Mouse (Mus musculus) gastrocnemius, postnatal 25 days (tissue): ENCODE measurements at regions not wholly inside any gene's neighbourhood (a gene's known extent, or its start where the extent isn't known, plus 50 kb on each side); places are given as distances from the start of the nearest gene placed in this dataset.

Source experiments
- DNase-seq: peaks from one replicate; pipeline ENCODE4 v3.0.0; 2022

- no peak for DNase-seq
Measured at GRCm38 (mm10) chr19:56190222-56190621, 96.7 kb upstream of the Habp2 start.

- DNase-seq: peak; percentile 12
Measured at GRCm38 (mm10) chr19:56198474-56199236, 88.3 kb upstream of the Habp2 start.

GRCm38 (mm10) chr19:56199401-56200150, 87.4 kb upstream of the Habp2 start:
- no peak for DNase-seq

- no peak for DNase-seq
Measured at GRCm38 (mm10) chr19:56201007-56201682, 85.8 kb upstream of the Habp2 start.

- DNase-seq: peak; percentile 41
Measured at GRCm38 (mm10) chr19:56201738-56202480, 85.0 kb upstream of the Habp2 start.

GRCm38 (mm10) chr19:56202481-56203130, 84.3 kb upstream of the Habp2 start:
- DNase-seq: peak; percentile 11

GRCm38 (mm10) chr19:56218536-56218935, 68.4 kb upstream of the Habp2 start:
- DNase-seq: no peak

- no peak for DNase-seq
Measured at GRCm38 (mm10) chr19:56220724-56221407, 66.1 kb upstream of the Habp2 start.

GRCm38 (mm10) chr19:56222496-56222895, 64.4 kb upstream of the Habp2 start:
- DNase-seq: no peak

- DNase-seq: no peak
Measured at GRCm38 (mm10) chr19:56225039-56225438, 61.9 kb upstream of the Habp2 start.

GRCm38 (mm10) chr19:56225518-56225917, 61.4 kb upstream of the Habp2 start:
- no peak for DNase-seq

- no peak for DNase-seq
Measured at GRCm38 (mm10) chr19:56228586-56228985, 58.4 kb upstream of the Habp2 start.

GRCm38 (mm10) chr19:56231430-56231829, 55.5 kb upstream of the Habp2 start:
- DNase-seq: no peak

GRCm38 (mm10) chr19:56231849-56232248, 55.1 kb upstream of the Habp2 start:
- no peak for DNase-seq

- no peak for DNase-seq
Measured at GRCm38 (mm10) chr19:56232269-56232668, 54.7 kb upstream of the Habp2 start.

- no peak for DNase-seq
Measured at GRCm38 (mm10) chr19:56232950-56233349, 54.0 kb upstream of the Habp2 start.

GRCm38 (mm10) chr19:56235040-56235439, 51.9 kb upstream of the Habp2 start:
- DNase-seq: no peak
